Mouse (Mus musculus) intestine, embryonic 16.5 days (tissue): ENCODE data around the gene Tmem231. TPM values are rescaled to one million over a fixed set of nuclear protein-coding genes. Genes with fewer than 3 reads are reported as not detected.

Experiments
- ATAC-seq: fragments of 200-750 bp; cut with Nextera tagmentation; 2 replicates; pipeline ENCODE4 v1.8.0; 2017; ENCODE audit warnings: moderate TSS enrichment, moderate library complexity
- H3K27ac ChIP-seq: fragments of 300-500 bp; sonication (generic); 2 replicates; pipeline ENCODE4 v1.5.1; 2014; ENCODE audit warnings: mild to moderate bottlenecking, low read length
- H3K27me3 ChIP-seq: fragments of 300-500 bp; sonication (generic); replicated peaks from 2 replicates; pipeline ENCODE4 v1.6.1; 2014; ENCODE audit warnings: low read length, control low read depth, mixed read lengths; ENCODE audit not compliant: control insufficient read depth, insufficient read depth
- H3K36me3 ChIP-seq: fragments of 300-500 bp; sonication (generic); 2 replicates; pipeline ENCODE4 v1.6.1; 2014; ENCODE audit warnings: low read length, control low read depth; ENCODE audit not compliant: control insufficient read depth, insufficient read depth
- H3K4me1 ChIP-seq: fragments of 300-500 bp; sonication (generic); 2 replicates; pipeline ENCODE4 v1.6.1; 2014; ENCODE audit warnings: low read length, control low read depth, mixed read lengths; ENCODE audit not compliant: control insufficient read depth, insufficient read depth
- H3K4me2 ChIP-seq: fragments of 300-500 bp; sonication (generic); 2 replicates; pipeline ENCODE4 v1.6.1; 2014; ENCODE audit warnings: low read depth, low read length, control low read depth
- H3K4me3 ChIP-seq: fragments of 300-500 bp; sonication (generic); 2 replicates; pipeline ENCODE4 v1.5.1; 2014; ENCODE audit warnings: mild to moderate bottlenecking, low read length
- H3K9ac ChIP-seq: fragments of 300-500 bp; sonication (generic); 2 replicates; pipeline ENCODE4 v1.6.1; 2014; ENCODE audit warnings: low read depth, low read length
- H3K9me3 ChIP-seq: fragments of 300-500 bp; sonication (generic); 2 replicates; pipeline ENCODE4 v1.6.1; 2016; ENCODE audit warnings: low read length, control low read depth; ENCODE audit not compliant: control insufficient read depth
- WGBS: fragments of 180-500 bp; shearing (Covaris S2); extraction: QIAGEN DNeasy Blood & Tissue Kit; methylation state at CpG from one replicate; pipeline ENCODE4 v1.1.7; 2014; 5-methylcytosine and 5-hydroxymethylcytosine counted together
- polyA plus RNA-seq: library from polyadenylated mRNA; unstranded; fragments of >200 nt; fragmentation: Nextera tagmentation; extraction: Ambion mirVana; gene quantifications from 2 replicates; pipeline ENCODE4 v1.2.1, GENCODE M21; 2015

Gene Tmem231
- polyA plus RNA-seq, 1 experiment from 2014 or later = 8.9 TPM

GRCm38 (mm10) chr8:111863280-111863679, 70.4 kb downstream of the Tmem231 start:
- peaks cover 4% of the 10 kb centered on the region; the same call in 1 of the 2 replicates for H3K4me1 ChIP-seq
- 85% methylated on average over 4 of the region's 4 CpGs for WGBS
- no peak overlapping the region for H3K4me3 ChIP-seq
- H3K4me2 ChIP-seq = no peak overlapping the region
- H3K36me3 ChIP-seq = no peaks in the 10 kb centered on the region
- no peaks in the 10 kb centered on the region for H3K27me3 ChIP-seq
- ATAC-seq = no peak
- H3K9ac ChIP-seq = no peak overlapping the region
- no peaks in the 10 kb centered on the region for H3K9me3 ChIP-seq
- no peak overlapping the region for H3K27ac ChIP-seq

Other genes starting within 250 kb of the Tmem231 start
- 1,904 and 2,500 TPM in 2 replicates for gene Ctrb1, start 242.9 kb downstream of the Tmem231 start, polyA plus RNA-seq
- 44.6 and 48.5 TPM in 2 replicates for gene Bcar1, start 190.1 kb downstream of the Tmem231 start, polyA plus RNA-seq
- gene Cfdp1, start 79.6 kb downstream of the Tmem231 start, polyA plus RNA-seq = 156 and 179 TPM in 2 replicates
- 14.9 and 15.7 TPM in 2 replicates for gene Tmem170, start 57.1 kb downstream of the Tmem231 start, polyA plus RNA-seq
- gene Chst5, start 23.4 kb downstream of the Tmem231 start, polyA plus RNA-seq = 0.97 and 1.4 TPM in 2 replicates
- gene Gabarapl2, start 6.8 kb upstream of the Tmem231 start, polyA plus RNA-seq = 208 and 212 TPM in 2 replicates
- 6.7 and 7.6 TPM in 2 replicates for gene Adat1, start 58.4 kb upstream of the Tmem231 start, polyA plus RNA-seq
- 157 and 169 TPM in 2 replicates for gene Kars, start 77.4 kb upstream of the Tmem231 start, polyA plus RNA-seq
- gene Terf2ip, start 77.5 kb upstream of the Tmem231 start, polyA plus RNA-seq = 18.4 and 20.0 TPM in 2 replicates
- gene Gm6793, start 81.2 kb upstream of the Tmem231 start, polyA plus RNA-seq = 0.31 and 0.54 TPM in 2 replicates